Mouse (Mus musculus) erythroid progenitor cell, adult 5-6 weeks (primary cell): ENCODE measurements at regions not wholly inside any gene's neighbourhood (a gene's known extent, or its start where the extent isn't known, plus 50 kb on each side); places are given as distances from the start of the nearest gene placed in this dataset.

Source experiments
- ATAC-seq: replicated peaks from 2 replicates; pipeline ENCODE4 v1.8.0; 2016; ENCODE audit warnings: moderate number of reproducible peaks, mild to moderate bottlenecking, moderate TSS enrichment, inconsistent platforms; ENCODE audit not compliant: poor library complexity, low FRiP score, severe bottlenecking

DNA sequence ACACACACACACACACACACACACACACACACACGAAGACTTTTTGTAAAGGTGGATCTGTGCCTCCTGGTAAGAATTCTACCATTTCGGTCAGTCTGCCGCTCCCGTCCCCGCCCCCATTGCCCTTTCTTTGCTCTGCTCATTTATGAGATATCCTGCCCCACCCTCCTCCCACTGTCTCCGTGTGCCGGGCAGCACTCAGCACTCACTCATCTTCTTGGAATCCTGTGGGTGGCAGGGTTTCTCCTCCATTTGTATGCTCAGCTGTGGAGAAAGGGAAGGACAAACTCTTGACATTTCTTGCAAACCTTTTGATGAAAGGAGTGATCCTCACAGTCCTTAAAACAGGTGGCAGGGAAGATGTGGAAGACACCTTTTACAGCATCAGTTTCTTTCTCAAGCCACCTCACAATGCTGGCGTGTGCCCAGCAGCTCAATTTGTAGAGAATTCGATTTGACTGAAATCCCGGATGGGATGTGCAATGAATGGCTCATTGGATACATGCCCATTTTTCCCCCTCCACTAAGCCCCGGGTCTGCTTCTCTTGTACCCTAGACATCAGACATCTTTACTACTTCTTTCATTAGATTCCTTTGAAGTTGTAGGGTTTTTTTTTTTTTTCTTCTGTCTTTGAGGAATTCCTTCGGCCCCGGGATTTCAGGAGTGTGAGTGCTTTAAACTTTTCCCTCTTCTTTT lies 112.6 kb upstream of the 4933415F23Rik start:
- no peak for ATAC-seq

DNA sequence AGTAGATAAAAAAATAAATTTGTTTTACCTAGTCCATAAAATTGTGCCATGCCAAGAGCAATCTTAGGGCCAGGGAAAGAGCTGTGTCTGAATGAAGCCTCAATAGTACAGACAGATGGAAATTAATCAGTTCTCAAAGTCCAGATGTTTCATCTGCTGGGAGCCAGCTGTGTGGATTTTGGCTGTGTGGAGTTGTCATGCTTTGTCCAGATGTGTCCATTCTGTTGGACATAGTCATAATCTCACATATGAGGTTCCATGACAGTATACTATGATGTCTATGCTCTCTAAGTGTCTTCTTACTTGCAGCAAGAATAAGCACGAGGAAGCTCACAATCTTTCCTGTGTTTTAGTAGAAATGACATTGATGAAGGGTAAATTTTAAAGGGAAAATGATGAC lies 105.8 kb upstream of the 4933415F23Rik start:
- ATAC-seq: no peak

DNA sequence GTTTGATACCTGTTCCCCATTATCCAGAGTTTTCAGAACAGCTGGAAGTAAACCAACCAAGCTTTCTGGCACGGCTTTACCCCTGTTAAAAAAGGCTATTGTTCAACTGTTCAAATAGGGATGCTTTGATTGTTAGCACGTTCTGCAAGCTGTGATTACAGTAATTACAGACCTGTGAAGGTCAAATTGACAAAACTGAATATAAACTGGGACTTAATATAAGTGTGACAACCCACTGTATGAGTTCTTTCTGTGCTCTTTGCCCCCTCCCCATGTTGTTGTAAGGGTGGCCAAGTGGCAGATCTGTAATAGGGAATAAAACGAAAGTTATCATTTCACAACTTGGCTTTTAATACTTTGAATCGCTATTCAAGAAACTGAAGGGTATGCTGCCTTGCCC lies 105.0 kb upstream of the 4933415F23Rik start:
- ATAC-seq: no peak

DNA sequence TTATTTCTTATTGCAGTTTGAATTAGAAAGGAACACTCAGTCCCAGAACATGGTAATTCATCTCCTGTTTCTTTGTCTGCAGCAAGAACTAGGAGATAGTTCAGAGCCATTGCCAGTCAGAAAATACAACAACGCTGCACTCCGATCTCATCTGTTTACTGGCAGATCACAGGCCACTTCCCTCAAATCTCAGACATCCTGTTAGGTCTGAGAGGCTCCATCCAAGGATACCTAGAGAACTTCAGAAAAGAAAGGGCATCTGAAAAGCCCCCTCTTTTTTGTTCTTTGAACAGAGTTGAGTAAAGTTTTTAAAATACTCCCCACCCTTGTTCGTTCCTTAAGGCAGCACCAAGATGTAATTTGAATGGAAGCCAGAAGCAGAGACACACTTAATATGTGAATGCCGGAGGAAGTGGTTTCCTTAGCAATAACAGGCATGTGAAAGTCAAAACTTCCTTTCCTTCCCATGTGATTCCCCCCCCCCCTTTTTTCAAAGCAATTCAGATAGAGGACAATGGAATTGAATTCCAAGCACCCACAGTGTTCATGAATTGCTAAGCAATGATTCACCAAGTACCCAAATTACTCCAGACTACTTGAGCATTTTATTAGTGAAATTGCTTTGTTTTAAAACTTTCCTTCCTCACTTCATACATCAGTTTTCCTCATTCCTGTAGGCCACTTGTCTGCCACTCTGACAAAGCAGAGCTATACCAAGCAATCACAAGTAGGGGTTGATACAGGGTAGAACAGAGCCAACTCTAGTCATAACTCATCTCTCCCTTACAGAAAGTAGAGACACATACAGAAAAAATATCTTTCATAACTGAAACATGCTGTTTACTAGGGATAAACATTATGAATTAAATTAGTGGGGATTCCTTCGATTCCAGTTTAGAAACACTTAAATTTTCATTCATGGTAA lies 100.7 kb upstream of the 4933415F23Rik start:
- no peak for ATAC-seq

DNA sequence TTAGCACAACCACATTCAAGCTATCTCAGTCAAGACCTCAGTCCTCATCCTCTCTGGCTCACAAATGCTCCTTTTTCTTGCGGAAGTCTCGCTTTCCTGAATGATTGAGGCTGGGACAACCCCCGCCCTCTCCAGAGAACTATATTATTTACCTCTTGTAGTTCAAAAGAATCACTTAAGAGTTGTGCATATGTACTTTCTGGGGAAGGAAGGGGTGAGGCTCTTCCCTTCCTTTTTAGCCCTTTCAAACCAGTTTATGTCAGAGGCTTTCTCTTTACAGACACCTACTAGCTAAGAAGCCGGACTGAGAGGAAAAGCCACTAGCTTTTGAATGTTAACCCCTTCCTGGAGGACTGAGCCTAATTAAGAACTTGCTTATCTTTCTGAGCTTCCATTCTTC lies 98.4 kb upstream of the 4933415F23Rik start:
- ATAC-seq: no peak

DNA sequence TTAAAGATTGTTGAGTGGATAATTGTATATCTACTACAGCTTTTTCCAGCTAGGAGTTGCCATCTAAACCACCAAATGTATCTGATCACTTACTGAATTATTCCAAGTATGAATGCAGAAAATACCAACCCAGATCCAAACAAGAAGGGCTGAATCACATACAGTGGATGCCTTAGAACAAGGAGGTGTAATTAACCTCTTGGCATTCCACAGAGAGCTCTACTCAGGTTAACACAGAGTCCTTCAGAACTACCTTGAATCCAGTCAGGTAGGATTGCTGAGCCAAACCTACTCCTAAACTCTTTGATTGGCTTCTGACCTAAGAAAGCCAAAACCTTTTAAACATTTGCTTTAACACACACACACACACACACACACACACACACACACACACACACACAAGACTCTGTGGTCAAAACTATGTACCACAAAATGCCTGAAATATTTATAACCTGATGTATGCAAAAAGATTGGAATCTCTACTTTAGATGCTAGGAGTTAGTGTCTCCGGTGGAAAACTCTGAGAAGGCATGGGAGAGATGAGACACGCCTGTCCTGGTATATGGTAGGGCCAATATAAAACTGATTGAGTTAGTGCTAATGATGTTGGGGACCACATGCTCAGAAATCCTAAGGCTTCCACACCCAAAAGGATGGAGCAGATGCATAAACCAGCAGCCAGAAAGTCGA lies 88.4 kb upstream of the 4933415F23Rik start:
- ATAC-seq: no peak

DNA sequence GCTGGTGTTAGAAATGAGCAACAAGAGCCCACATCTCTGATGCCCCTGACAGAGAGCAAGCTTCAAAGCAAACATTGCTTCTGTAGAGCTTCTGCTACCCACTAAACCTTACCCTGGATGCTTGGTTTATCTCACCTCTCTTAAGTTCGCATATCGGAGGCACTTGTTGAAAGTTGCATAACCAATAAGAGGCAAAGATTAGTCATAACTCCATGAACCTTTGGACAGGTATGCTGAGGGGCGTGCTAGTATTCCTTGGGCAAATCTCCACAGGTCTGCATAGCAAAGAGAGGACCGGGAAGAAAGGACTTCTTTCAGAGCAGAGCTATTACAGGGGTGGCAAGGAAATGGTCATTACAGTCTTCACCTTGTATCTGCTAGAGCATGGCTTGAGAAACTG lies 87.7 kb upstream of the 4933415F23Rik start:
- no peak for ATAC-seq

DNA sequence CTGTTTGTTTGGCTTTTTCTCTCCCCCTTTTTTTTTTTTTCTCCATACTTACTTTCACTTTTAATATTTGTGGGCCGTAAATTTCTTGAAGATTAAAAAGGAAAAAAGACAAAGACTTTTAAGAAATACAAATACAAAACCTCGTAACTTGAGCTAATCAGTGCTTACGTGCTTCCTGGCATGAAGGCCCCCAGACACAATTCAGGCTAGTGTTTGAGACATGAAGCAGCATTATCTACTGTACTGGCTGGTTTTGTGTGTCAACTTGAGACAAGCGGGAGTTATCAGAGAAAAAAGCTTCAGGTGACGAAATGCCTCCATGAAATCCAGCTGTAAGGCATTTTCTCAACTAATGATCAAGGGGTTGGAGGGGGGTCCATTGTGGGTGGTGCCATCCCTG lies 86.2 kb upstream of the 4933415F23Rik start:
- ATAC-seq: no peak

DNA sequence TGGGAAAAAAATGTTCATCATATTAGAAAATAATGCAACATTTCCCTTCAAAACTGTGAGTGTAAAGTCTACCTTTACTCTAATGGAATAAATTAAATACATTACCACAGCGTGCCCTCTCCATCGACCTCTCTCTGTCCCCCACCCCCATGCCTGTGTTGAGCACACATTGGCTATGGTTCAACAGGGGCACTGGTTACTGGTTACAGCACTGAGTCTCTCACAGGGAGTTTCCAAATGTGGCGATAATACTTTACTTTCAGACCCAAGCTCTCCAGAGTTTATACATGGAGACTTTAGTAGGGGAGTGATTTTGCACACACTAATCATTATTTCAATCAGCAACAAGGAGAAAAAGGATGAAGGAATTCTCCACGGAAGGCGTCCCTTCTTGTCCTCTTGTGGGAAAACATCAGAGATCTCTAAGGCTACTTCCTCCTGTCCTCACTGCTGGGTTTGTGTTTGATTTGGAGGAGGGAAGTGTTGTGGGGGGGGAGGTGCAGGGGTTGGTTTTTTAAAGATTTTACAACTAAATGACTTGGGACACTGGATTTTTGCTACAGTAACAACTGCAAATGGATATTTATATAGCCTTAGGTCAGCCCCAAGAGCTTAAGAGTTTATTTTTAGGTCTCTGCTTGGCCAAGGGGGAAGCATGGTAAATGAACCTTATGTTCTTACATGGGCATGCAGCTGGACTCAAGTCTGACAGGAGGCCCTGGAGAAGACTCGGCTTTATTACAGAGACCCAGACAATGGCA lies 85.6 kb upstream of the 4933415F23Rik start:
- no peak for ATAC-seq

DNA sequence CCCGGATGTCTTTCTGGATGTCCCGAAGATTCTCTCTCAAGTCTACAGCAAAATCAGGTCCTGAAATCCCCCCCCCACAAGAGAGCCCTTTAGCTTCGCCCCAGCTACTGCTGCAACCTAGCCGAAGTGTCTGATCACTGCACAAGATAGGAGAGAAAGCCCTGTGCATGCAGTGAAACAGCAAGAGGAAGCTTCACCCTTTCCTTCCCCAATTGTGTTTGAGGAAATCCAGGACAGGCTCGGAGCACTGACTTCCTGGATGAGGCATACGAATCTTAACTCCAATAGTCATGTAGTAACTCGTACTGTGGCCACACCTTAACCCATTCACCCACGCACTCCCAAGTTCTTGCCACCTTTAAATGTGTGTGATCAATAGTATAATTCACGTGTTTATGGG lies 82.7 kb upstream of the 4933415F23Rik start:
- ATAC-seq: no peak

DNA sequence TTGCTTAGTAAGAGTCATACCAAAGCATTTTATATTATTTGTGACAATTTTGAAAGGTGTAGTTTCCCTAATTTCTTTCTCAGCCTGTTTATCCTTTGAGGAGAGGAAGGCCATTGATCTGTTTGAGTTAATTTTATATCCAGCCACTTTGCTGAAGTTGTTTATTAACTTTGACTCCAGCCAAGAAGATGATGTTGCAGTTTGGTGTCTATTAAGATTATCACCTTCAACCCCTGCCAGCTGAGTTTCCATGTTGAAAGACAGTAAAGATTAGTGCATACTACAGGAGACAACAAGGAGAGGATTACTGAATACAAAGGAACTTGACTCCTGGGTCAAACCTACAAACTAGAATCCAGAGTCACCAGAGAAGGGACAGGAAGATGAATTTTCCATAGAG lies 80.5 kb upstream of the 4933415F23Rik start:
- ATAC-seq: no peak

DNA sequence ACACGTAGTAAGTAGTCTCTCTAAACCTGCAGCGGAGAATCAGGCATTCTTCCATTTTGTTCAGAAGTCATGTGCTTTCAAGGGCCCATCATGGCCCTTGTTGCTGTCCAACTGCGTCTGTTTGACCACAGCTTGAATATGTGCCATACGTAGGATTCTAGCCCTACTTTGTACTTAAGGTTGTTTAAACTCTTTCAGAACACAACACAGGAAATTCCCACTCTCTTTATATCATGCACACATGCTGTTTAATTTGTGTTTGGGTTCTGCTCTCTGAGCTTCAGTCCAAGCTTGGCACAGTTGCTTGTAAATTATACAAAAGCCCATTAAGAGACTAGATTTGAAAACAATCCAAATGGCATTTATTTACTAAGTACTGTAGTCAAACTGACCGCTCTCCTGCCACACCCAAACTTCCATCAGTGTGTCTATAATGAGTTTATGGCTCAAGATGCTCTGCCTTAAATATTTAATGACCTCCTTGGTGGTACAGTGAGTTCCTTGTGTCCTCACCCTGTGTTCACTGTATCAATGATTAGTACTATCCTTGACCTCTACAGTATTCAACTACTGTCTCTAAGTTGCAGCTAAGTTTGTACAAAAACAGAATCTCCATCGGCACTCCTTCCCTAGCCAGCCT lies 76.4 kb upstream of the 4933415F23Rik start:
- ATAC-seq: no peak

DNA sequence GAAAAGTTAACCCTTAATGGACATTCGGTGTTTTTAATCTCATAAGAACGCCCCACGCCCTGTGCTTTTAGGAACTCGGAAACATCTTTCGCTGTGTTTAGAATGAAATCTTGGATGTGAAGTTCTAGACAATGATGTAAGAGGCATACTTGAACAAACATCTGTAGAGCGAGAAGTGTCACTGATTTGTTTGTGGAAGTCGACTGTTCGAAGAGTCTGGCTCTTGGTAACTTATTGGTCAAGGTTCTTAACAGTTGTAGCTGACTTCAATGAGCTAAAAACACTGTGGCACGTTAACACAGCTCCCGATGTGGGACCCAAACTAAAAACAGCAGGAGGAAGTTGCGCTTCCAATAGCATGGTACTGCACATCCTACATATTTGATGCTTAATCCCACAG lies 72.0 kb upstream of the 4933415F23Rik start:
- no peak for ATAC-seq

DNA sequence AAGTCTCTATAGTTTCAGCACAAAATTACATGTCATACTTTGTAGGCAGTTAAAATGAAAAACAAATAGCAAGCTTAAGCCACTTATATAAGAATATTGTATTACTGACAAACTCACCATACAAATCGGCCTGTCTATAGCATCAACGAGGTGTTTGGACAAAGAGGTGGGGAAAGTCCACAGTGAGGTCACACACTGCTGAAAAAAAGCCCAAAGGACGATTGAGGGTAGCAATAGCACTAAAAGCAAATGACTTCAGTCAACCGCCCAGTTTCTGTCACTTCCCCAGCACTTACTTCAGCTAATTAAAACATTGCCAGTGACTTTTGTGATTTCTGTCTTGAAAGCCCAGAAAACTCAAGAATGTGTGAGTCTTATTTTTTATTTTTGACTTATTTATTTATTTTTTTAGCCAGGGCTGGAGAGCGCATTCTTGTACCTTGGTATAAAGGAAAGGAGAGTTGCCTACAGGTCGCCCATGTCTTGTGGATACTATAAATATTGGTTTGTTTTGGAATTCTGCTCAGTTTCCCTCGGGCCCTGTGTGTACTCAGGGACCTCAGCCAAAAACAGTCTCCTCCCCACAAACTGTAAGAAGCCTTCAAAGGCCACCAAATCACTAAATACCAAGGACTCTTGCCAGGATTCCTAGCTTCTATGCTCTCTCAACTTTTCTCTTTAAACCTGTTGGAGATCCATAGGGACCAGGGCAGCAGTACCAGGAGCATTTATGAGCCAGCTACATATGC lies 71.2 kb upstream of the 4933415F23Rik start:
- ATAC-seq: no peak

DNA sequence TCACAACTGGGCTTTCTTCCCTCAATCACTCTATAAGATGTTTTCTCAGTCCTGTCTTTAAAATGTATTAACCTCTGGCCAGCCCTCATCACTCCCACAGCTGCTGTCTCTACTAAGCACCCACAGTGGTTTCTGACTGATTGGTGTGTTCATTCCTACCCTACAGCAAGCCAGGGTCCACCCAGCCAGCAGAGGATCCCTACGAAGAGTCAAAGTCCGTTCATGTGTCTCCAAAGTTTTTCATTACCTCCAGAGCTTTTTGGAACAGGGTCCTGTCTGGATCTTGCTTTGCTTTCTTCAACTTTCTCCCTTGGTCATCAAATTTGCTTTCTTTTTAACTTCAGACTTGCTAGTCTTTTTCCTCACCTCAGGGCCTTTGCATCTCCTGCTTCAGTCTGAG lies 69.3 kb upstream of the 4933415F23Rik start:
- ATAC-seq: no peak

DNA sequence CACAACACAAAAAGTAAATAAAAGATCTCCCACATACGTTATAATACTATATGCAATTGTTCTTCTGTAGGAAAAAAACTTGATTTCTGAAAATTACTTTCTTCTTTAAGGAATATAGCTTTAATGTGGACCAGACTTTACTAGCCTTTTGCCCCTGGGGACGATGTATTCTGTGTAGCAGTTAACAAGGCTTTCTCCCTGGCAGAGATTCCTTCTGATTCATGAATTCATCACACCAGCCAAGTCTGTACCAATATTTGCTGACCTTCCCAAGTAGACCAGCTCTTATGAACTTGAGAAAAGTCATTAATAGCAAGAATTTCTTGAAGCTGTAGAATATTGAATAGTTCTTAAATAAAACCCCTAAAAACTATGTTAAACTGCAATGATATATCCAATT lies 68.7 kb upstream of the 4933415F23Rik start:
- no peak for ATAC-seq

DNA sequence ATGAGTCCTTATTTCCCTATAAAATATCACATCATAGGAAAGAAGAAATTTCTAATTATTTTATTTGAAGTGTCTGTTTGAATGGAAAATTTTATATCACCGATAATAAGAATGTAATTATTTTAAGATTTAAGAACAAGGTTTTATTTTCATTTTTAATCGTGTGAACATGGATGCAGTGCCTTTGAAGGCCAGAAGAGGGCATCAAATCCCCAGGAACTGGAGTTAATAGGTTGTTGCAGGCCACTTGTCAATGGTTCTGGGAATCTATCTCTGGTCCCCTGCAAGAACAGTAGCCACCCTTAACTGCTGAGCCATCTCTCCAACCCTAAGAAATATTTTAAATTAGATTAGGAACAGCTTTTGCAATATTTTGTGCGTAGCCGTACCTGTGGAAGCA lies 66.5 kb upstream of the 4933415F23Rik start:
- ATAC-seq: no peak

DNA sequence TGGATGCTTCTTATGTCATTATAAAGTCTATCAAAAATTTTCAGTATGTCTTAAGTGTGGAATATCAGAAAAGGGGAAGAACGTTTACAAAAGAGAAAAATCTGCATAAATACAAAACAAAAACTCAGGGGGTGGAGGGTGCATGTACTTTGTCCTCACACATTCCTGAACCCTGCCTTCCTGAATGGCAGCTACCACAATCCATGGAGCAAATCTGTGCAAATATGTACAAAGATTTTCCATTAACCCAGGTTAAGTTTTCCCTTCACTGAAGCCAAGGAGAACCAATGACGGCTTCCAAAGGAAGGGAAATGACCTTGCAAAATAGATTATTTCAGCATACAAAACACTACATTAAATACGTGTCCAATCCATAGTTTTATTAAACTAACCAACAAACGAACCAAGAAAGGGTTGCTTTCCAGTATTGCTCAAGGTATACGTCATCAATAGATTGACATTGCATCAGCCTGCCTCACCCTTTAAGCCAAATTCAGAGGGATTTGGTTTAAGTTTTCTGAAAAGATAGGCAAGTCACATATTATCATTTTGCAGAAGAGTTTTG lies 61.4 kb upstream of the 4933415F23Rik start:
- ATAC-seq: no peak

DNA sequence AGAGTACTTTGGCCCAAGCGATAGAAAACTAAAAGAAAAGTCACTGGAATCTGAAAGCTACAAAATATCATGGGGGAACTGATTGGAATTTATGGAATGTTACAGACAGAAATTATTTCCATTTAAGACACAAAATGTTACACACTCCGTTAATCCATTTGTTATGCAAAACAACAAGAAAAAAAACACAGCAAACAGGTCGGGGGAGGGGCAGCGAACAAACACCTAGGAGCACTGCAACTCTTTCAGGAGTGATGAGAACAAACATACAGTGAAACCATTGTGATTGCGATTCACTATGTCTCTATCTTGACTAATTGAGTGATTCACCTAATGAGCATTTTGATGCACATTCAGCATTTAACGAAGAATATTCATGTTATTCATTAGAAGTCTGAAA lies 60.7 kb upstream of the 4933415F23Rik start:
- no peak for ATAC-seq
